Mouse (Mus musculus): Measurements from ENCODE around the gene Mettl2. TPM values are rescaled to one million over a fixed set of nuclear protein-coding genes. Genes with fewer than 3 reads are reported as not detected.

Mettl2 gene
- polyA plus RNA-seq, 1 experiment from 2014 or later: 31.9 TPM

DNA sequence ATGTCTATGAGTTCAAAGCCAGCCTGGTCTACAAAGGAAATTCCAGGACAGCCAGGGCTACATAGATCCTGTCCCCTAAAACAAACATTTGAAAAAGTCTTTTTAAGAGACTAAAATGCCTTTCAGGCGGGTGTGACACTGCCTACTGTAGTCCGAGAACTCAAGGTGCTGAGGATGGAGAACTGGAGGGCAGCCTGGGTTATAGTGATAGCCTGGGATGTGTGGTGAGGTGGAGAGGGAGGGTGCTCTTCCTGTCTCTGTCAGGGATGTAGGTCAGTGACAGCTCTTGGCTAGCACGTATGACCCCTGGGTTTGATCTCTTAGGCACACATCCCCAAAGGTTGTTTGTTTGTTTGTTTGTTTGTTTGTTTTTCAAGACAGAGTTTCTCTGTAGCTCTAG is 17.9 kb downstream of the Mettl2 start:
- Histone ChIP-seq H3K4me3 (no peak overlapping the region), H3K4me2 (no peak overlapping the region), H3K9me3 (replicated peaks) (no peaks in the 10 kb centered on the region), H3K27ac (no peak overlapping the region), H3K9ac (no peak overlapping the region), H3K27me3 (no peaks in the 10 kb centered on the region), H3K4me1 (no peaks in the 10 kb centered on the region), H3K36me3 (ENCODE audit: poor library complexity, severe bottlenecking) (peaks cover 28% of the 10 kb centered on the region)
- ATAC-seq: no peak
- 84% methylated on average over 3 of the region's 3 CpGs for WGBS

DNA sequence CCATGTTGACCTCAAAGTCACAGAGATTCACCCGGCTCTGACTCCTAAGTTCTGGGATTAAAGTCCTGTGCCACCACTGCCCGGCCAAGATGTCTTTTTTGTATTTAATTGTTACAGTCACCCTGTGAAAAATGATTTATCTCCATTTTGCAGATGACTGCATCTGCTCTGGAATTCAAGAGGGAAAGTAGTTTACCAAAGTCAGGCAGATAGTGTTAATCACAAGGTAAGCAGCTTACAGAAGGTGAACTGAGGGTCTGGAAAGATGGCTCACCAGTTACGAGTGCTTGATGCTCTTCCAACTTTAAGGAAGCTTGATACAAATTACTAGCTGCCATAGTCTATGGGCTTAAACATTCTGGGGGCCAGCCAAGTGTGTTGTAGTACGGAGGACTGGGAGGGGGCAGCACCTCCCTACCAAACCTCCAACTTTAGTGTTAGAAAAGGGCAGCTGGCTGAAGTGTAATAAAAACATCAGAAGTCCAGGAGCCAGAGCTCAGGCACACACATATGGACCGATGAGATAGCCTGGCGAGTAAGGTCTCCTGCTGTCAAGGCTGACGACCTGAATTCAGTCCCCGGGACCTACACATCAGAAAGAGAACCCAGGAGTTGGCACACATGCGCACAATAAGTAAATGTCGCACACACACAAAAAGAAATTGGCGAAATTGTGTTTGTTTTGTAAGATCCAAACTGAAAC is 18.4 kb downstream of the Mettl2 start:
- Histone ChIP-seq H3K4me1 (no peaks in the 10 kb centered on the region), H3K4me3 (no peak overlapping the region), H3K27me3 (no peaks in the 10 kb centered on the region), H3K4me2 (no peak overlapping the region), H3K36me3 (ENCODE audit: poor library complexity, severe bottlenecking) (peaks cover 22% of the 10 kb centered on the region), H3K27ac (no peak overlapping the region), H3K9me3 (replicated peaks) (no peaks in the 10 kb centered on the region), H3K9ac (no peak overlapping the region)
- WGBS: 86% methylated on average over 11 of the region's 11 CpGs
- ATAC-seq: no peak

DNA sequence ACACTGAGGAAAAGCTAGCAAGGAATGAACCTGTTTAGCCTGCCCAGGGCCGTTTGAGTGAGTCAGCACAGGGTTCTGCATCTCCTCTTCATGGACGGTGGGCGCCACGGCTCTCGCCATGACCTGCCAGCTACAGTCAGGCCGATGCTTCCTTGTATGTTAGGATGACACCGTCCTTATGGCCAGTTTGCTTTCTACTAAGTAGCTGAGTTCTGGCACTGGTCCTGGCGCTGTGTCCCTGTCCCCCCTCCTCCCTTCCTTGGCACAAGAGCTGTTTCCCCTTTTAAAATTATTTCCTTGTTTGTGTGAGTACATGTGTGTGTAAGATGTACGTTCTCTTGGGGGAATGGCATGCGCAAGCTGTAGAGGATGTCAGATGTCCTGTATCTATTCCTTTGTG is 19.0 kb downstream of the Mettl2 start:
- no peak for ATAC-seq
- WGBS: 91% methylated on average over 10 of the region's 10 CpGs
- H3K36me3 ChIP-seq (ENCODE audit: poor library complexity, severe bottlenecking): peaks cover 16% of the 10 kb centered on the region; the same call in 1 of the 2 replicates
- H3K4me2 ChIP-seq: no peak overlapping the region
- H3K27ac ChIP-seq: no peak overlapping the region
- H3K4me3 ChIP-seq: no peak overlapping the region
- no peaks in the 10 kb centered on the region for H3K4me1 ChIP-seq
- no peaks in the 10 kb centered on the region for H3K9me3 ChIP-seq (replicated peaks)
- no peak overlapping the region for H3K9ac ChIP-seq
- no peaks in the 10 kb centered on the region for H3K27me3 ChIP-seq

DNA sequence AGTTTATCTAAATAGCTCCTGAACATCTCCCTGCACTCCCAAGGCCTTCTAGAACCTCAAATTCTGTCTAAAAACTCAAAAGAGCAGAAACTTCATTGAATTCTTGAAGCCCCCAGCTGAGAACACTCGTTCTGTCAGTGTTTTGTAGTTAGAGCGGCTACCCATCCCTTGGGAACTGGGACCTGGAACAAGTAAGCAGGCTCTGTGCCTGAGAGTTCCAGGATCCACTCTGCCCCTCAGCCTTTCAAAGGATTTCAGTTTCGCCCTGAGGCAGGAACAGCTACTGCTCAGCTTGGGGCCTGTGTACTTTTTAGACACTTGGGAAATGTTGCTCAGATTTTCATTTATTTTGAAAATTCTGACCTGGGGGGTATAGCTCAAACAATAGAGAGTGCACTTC is 20.4 kb downstream of the Mettl2 start, which contains the start of gene Gm10842:
Gene Gm10842, plus strand, starts transcription at position 301 of the 400 bp plus-strand sequence.
- Histone ChIP-seq H3K27ac (no peak within 1 kb of the TSS), H3K4me2 (no peak within 1 kb of the TSS), H3K4me1 (no peaks in the 10 kb centered on the region), H3K9ac (no peak within 1 kb of the TSS), H3K4me3 (no peak within 1 kb of the TSS), H3K27me3 (no peaks in the 10 kb centered on the region), H3K9me3 (replicated peaks) (no peaks in the 10 kb centered on the region), H3K36me3 (ENCODE audit: poor library complexity, severe bottlenecking) (0 out of 2 replicates have a peak, but pooled peaks cover 4% of the 10 kb centered on the region)
- WGBS: 76% methylated on average over 3 of the region's 3 CpGs
- ATAC-seq: no peak

DNA sequence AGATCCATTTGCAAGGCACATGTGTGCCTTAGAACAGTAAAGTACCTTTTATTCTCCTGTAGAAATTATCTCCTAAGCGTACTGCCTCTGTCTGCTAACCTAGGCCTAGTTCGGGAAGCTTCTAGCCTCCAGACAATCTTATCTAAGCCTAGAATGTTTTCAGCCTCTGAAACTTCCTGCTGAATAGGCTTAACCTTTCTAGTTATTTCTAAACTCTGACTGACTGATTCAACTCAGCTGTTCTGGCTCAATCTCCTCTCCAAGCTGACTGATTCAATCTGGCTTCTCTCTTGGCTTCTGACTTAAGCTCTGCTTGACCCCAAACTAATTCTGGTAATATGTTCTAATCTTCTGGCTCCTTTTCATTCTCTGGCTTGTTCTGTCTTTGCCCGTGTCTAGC is 23.1 kb downstream of the Mettl2 start:
- 76% methylated on average over 3 of the region's 3 CpGs for WGBS
- ATAC-seq: no peak
- no peaks in the 10 kb centered on the region for H3K36me3 ChIP-seq (ENCODE audit: poor library complexity, severe bottlenecking)
- peaks cover 9% of the 10 kb centered on the region for H3K4me1 ChIP-seq
- no peak overlapping the region for H3K4me3 ChIP-seq
- no peak overlapping the region for H3K9ac ChIP-seq
- no peak overlapping the region for H3K4me2 ChIP-seq
- H3K9me3 ChIP-seq (replicated peaks): no peaks in the 10 kb centered on the region
- no peak overlapping the region for H3K27ac ChIP-seq
- no peaks in the 10 kb centered on the region for H3K27me3 ChIP-seq

DNA sequence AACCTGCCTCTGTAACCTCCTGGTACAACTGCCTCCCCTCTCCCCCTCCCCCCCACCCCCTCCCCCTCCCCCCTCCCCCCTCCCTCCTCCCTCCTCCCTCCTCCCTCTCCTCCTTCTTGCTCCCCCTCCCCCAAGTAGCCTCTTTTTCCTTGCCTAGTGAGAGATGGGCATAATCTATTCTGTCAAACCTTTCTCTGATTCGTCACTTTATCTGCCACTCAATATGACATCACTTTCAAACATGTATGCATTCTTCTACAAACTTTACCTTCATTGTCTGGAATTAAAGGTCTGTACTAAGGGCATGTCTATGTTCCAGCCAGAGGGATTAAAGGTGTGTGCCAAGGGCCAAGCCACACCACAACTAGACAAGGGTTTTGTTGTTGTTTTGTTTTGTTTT is 23.5 kb downstream of the Mettl2 start:
- H3K4me3 ChIP-seq: no peak overlapping the region
- H3K4me2 ChIP-seq: no peak overlapping the region
- H3K27me3 ChIP-seq: no peaks in the 10 kb centered on the region
- H3K27ac ChIP-seq: no peak overlapping the region
- H3K9ac ChIP-seq: no peak overlapping the region
- H3K4me1 ChIP-seq: peaks cover 9% of the 10 kb centered on the region
- 94% methylated on average over 1 of the region's 1 CpGs for WGBS
- H3K9me3 ChIP-seq (replicated peaks): no peaks in the 10 kb centered on the region
- H3K36me3 ChIP-seq (ENCODE audit: poor library complexity, severe bottlenecking): no peaks in the 10 kb centered on the region
- ATAC-seq: no peak

DNA sequence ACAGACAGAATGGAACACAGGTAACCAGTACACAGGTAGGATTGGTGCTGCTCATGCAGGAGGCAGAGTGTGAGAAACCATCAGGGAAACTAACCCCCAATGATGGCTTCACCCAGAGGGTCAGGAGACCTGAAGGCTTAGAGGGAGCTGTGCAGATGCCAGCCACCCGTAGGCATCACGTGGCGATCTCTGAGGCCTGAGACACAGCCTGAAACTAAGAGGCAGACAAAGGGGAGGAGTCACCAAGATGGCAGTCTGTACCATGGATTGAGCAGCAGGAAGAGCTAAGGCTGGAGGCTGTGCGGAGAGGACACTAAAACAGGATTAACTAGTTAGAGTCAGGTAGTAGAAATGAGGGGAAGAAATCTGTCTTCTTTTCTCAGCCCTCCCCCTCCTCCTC is 24.5 kb downstream of the Mettl2 start:
- H3K4me3 ChIP-seq: no peak overlapping the region
- H3K4me1 ChIP-seq: peaks cover 9% of the 10 kb centered on the region
- no peaks in the 10 kb centered on the region for H3K36me3 ChIP-seq (ENCODE audit: poor library complexity, severe bottlenecking)
- H3K9me3 ChIP-seq (replicated peaks): no peaks in the 10 kb centered on the region
- no peak for ATAC-seq
- no peak overlapping the region for H3K4me2 ChIP-seq
- no peak overlapping the region for H3K27ac ChIP-seq
- no peaks in the 10 kb centered on the region for H3K27me3 ChIP-seq
- 80% methylated on average over 4 of the region's 4 CpGs for WGBS
- H3K9ac ChIP-seq: no peak overlapping the region

DNA sequence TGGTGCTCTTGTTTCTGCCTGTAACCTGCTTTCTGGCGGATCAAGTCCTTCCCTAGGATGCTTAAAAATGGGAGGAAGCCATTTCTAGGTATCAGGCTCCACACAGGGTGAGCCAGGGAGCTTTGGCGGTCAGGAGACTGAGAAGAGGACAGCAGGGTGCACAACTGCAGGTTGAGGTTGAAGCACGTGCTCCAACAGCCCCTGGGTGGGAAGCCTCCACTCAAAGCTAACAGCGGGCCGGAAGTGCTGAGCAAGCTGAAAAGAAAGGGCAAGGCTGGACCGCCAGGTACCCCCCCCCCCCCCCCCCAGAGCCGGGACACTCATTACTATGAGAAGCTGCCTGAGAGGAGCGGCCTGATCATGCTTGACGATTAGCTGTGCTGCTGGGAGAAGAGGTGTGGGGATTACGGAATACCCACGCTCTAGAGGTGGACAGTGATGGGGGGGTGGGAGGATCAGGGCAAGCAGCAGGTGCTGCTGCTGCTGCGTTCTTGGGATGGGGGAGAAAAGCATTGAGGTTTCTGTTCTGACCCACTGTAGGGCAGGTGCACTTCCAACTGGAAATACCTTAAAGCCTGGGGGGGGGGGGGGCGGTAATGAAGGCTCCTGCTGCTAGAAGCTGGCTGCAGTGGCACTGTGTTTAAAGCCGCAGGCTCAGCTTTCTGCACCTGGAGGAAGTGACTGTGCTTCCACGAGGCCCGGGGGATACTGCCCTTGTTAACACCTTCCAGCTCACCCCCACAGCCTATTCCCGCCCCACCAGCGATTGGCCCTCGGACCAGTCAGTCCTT is 25.2 kb downstream of the Mettl2 start:
- no peak overlapping the region; the same call in 1 of the 2 replicates for H3K9ac ChIP-seq
- no peak for ATAC-seq
- H3K27me3 ChIP-seq: no peaks in the 10 kb centered on the region; the same call in 1 of the 2 replicates
- H3K9me3 ChIP-seq (replicated peaks): no peaks in the 10 kb centered on the region
- peaks cover 9% of the 10 kb centered on the region for H3K4me1 ChIP-seq
- no peak overlapping the region for H3K27ac ChIP-seq
- H3K4me3 ChIP-seq: no peak overlapping the region; the same call in 1 of the 2 replicates
- H3K4me2 ChIP-seq: peak overlapping the region; percentile 34
- no peaks in the 10 kb centered on the region for H3K36me3 ChIP-seq (ENCODE audit: poor library complexity, severe bottlenecking)
- 22% methylated on average over 18 of the region's 19 CpGs for WGBS

DNA sequence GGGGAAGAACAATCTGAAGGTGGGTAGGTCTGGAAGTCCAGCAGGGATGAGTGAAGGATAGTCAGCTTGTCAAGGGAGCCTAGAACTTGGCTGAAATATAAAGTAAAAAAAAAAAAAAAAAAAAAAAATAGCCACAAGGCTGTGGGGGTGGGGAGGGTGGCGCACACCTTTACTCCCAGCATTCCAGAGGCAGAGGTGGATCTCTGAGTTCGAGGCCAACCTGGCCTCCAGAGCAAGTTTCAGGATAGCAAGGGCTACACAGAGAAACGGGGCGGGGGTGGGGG is 25.7 kb downstream of the Mettl2 start:
- H3K4me1 ChIP-seq: peaks cover 9% of the 10 kb centered on the region
- no peak for ATAC-seq
- H3K27me3 ChIP-seq: no peaks in the 10 kb centered on the region; the same call in 1 of the 2 replicates
- H3K9ac ChIP-seq: no peak overlapping the region
- no peak overlapping the region for H3K4me3 ChIP-seq
- WGBS: 100% methylated on average over 2 of the region's 4 CpGs
- no peak overlapping the region for H3K27ac ChIP-seq
- no peaks in the 10 kb centered on the region for H3K9me3 ChIP-seq (replicated peaks)
- H3K4me2 ChIP-seq: peak overlapping the region; percentile 34; the same call in 1 of the 2 replicates
- no peaks in the 10 kb centered on the region for H3K36me3 ChIP-seq (ENCODE audit: poor library complexity, severe bottlenecking)

DNA sequence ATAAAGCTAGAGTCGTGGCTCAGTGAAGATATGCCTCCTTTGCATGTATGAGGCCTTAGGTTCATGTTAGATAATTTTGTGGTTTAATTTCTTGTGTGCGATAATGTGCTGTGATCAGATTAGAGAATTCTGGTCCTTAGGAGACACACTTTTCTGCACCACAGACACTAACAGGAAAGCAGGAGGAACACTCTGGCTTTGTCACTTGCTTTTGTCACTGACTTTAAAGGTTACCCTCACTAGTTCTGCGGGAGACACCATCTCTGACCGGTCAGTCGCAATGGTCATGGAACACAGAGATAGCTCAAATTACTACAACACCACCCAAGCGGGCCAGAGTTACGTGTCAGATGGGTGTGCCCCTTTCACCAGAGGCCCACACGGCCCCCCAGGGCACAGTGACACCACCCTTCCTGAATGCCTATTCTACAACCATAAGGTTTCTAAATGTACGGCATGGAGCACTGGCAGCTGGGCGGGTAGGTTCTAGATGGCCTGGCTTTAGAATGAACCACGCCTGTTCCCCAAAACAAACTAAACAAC is 26.2 kb downstream of the Mettl2 start:
- Histone ChIP-seq H3K36me3 (ENCODE audit: poor library complexity, severe bottlenecking) (no peaks in the 10 kb centered on the region), H3K27me3 (no peaks in the 10 kb centered on the region; the same call in 1 of the 2 replicates), H3K27ac (no peak overlapping the region), H3K4me1 (peaks cover 9% of the 10 kb centered on the region), H3K4me3 (no peak overlapping the region), H3K4me2 (no peak overlapping the region), H3K9me3 (replicated peaks) (no peaks in the 10 kb centered on the region), H3K9ac (no peak overlapping the region)
- no peak for ATAC-seq
- 86% methylated on average over 11 of the region's 11 CpGs for WGBS

DNA sequence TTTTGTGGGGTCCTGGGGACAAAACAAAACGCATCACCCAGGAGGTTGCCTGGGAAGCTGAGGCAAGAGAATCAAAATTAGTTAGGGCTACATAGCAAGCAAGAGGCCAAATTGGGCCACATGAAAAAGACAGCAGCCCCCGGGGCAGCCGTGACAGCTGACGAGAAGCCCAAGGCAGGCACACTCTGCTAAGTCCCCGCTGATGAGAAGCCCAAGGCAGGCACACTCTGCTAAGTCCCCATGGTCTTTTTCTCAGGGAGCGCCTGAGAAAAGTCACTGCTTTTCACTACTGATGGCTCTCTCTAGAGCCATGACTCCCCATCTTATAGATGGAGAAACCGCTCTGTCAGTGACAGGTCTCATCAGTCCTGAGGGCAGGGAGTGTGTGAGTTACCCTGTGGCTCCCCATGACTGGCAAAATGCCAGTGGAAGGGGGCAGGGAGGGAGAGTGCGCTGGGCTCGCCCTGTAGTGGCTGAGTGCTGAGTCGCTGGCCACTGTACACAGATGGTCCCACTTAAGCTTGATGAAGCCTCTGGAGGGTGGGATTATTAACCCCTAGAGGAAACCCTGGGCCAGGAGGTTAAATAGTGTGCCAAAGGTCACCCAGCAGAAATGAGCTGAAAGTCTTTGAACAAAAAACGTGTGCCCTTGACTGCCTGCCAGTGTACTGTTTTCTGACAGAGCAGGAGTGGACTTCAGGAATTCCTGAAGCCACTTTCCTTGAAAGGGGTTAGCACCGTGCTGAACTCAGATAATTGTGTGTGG is 27.0 kb downstream of the Mettl2 start:
- Histone ChIP-seq H3K9me3 (replicated peaks) (no peaks in the 10 kb centered on the region), H3K27ac (no peak overlapping the region), H3K36me3 (ENCODE audit: poor library complexity, severe bottlenecking) (no peaks in the 10 kb centered on the region), H3K9ac (no peak overlapping the region), H3K4me3 (no peak overlapping the region), H3K4me2 (no peak overlapping the region), H3K27me3 (no peaks in the 10 kb centered on the region; the same call in 1 of the 2 replicates), H3K4me1 (peaks cover 9% of the 10 kb centered on the region)
- no peak for ATAC-seq
- WGBS: 36% methylated on average over 12 of the region's 12 CpGs

DNA sequence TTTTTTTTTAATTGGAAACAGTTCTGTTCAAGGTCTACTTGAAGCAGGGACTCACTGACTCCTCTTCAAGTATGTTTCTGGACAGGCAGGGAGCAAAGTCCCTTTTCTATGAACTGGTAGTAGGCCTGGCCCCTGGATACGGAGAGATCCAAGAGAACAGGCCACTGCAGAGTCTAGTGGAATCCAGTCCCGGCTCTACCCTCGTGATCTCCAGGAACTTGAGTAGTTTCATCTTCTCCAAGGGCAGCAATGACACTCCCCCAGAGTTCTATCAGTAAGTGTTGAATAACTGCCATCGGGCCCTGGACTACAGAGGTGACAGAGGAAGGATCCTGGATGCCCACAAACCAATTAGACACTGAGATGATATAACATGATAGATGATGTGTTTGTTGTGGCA is 29.7 kb downstream of the Mettl2 start:
- no peak overlapping the region for H3K27ac ChIP-seq
- WGBS: 85% methylated on average over 4 of the region's 4 CpGs
- no peak for ATAC-seq

More for the DNA sequence above, 29.7 kb downstream of the Mettl2 start:
- Histone ChIP-seq H3K36me3 (ENCODE audit: poor library complexity, severe bottlenecking) (no peaks in the 10 kb centered on the region), H3K4me1 (peaks cover 9% of the 10 kb centered on the region), H3K27me3 (no peaks in the 10 kb centered on the region; the same call in 1 of the 2 replicates), H3K9ac (no peak overlapping the region), H3K4me2 (no peak overlapping the region), H3K9me3 (replicated peaks) (no peaks in the 10 kb centered on the region), H3K4me3 (no peak overlapping the region)

Measured in forebrain, embryonic 13.5 days (tissue).